Mouse (Mus musculus) granulocyte monocyte progenitor cell, adult 5-6 weeks (primary cell): Measurements from ENCODE around the gene Mroh7. TPM values are rescaled to one million over a fixed set of nuclear protein-coding genes. Genes with fewer than 3 reads are reported as not detected.

Experiments
- ATAC-seq: replicated peaks from 2 replicates; pipeline ENCODE4 v1.8.0; 2016; ENCODE audit warnings: mild to moderate bottlenecking, moderate TSS enrichment, inconsistent platforms; ENCODE audit not compliant: poor library complexity, severe bottlenecking
- total RNA-seq, 2 experiments: library from RNA; stranded (forward) in 1 of 2; stranded (reverse) in 1 of 2; fragments of 200-712, 200-1000 nt in 1 of 2; fragments of >200 nt in 1 of 2; fragmentation: Nextera tagmentation in 1 of 2; gene quantifications; 2 replicates each; pipeline ENCODE4 v1.2.3; 2014 to 2017

Gene Mroh7
- total RNA-seq, 2 experiments from 2014 or later = not detected

- ATAC-seq = no peak
Observed at GRCm38 (mm10) chr4:106700798-106701197, 29.9 kb downstream of the Mroh7 start.

DNA sequence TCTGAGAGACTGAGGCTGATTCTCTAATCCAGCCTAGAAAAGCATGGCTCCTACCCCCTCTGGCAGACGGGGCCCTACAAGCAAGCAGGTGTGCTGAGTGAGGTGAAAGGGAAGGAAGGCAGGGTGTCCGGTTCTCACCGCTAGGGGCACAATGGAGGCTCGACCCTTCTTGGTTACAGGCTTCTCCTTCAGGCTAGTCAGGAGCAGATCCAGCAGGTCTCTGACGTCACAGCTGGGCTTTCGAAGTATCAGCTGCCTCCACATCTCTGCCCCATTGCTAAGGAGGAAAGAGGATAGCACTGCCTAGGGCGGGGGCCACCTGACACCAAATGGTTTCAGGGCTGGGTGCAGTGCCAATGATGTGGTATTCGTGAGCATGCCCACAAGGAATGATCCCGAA lies 30.7 kb downstream of the Mroh7 start:
- peak; percentile 88 for ATAC-seq

- ATAC-seq = no peak
Observed at GRCm38 (mm10) chr4:106693841-106694430, 36.8 kb downstream of the Mroh7 start.

DNA sequence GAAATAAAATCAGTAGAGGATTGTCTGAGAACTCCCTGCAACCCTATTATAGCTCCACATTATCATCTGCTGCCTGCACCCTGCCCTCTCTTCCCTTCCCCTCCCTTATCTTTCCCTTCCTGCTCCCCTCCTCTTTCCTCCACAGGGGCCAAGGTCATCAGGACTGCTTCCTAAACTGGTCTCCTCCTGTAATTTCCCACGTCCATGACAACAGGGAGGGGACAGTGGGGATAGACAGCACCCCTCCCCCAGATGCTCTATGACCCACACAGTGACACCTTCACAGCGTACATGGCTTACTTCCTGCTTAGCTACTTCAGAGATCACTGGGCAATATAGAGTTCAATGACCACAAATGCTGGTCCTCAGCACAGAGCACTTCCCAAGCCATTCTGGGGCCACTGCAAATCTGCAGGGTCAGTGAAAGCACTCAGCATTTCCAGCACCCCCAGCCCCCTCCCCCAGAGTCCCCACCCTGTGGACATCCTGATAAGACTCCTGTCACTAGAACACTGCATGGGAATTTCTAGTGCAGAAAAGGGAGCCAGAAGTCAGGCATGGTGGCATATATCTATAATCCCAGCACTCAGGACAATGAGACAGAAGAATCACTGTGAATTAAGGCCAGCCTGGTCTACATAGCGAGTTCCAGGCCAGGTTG lies 42.0 kb downstream of the Mroh7 start:
- no peak for ATAC-seq

DNA sequence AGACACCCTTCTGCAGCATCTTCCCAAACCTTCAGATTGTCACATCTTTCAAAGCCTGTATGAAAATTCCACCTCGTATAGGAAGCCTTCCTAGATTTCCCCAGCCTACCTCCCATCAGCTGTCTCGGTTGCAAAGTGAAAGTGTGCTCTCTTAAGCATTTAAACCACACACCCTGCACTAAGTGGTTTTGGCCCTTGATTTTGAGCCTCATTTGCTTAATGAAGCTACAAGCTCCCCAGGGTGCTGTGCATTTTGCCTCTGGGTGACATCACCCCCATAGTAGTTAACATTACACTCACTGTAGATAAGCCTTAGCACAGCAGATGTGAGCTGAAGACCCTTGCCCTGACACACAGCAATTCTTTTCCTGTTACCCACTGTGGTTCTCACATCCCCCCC lies 49.8 kb downstream of the Mroh7 start:
- ATAC-seq = no peak

DNA sequence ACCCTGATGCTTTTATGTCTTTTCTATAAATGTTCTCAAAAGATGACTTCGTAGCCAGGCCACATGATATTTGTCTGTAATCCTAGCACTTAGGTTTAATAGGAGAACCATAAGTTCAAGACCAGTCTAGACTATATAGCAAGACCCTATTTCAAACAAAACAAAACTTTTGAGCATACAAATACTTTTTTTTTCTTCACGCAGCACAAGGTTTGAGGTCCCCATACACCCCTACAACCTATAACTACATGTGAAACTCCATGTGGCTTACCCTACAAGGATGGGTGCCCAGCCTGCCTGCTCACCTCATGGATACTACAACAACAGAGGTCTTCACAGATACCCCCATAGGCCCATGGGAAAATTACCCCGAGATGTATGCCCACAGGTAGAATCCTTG lies 51.6 kb downstream of the Mroh7 start:
- ATAC-seq = no peak

DNA sequence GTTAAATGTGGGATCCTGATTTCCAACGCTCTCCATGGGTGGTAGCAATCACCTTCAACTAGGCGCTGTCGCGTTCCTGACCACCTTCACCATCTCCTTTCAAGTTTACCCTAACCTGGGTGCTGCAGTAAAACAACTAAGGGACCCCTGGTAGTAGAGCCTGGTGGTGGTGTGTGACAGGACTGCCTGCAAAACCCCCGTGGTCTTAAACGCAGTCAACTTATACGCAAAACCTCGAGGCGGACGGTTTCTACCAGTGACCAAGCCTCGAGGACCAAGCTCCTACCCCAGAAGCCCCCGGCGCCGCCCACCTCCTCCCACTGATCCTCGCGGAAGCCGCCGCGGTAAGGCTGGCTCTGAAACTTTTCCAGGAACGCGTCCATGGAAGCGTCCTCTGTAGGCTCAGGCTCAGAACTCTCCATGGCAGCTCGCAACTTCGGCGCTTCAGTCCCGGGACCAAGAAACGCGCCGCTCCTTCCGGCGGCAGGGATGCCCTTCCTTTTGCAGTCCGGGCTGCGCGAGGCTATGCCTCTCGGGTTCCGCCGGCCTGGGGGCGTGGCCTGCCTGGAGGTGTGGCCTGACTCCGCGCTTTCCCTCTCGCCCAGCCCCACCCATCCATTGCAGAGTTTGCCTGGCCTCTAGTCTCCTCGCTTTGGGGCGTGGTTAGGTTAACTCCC lies 52.1 kb downstream of the Mroh7 start, which contains the start of gene Ttc4:
Ttc4 (minus strand) TSS at position 503 of the 677 bp plus-strand sequence.
- peak; percentile 99 for ATAC-seq

GRCm38 (mm10) chr4:106676749-106677148 lies 54.0 kb downstream of the Mroh7 start:
- ATAC-seq = no peak

DNA sequence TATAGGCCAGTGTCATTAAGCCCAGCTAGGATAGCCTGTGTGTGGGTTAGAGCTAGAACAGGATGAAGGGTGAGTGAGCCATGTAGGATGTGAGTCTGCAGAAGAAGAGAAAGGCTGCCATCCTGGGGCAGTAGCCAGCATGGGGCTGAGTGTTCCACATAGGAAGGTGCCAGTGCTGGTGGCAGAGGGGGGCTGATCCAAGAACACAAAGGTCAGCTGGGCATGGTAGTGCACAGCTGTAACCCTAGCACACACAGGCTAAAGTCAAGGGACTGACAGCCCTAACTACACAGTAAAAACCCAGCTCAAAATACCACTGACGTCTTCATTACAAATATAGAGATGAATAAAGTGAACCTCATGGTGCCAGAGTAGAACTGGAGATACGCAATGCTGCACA lies 64.2 kb downstream of the Mroh7 start:
- no peak for ATAC-seq

DNA sequence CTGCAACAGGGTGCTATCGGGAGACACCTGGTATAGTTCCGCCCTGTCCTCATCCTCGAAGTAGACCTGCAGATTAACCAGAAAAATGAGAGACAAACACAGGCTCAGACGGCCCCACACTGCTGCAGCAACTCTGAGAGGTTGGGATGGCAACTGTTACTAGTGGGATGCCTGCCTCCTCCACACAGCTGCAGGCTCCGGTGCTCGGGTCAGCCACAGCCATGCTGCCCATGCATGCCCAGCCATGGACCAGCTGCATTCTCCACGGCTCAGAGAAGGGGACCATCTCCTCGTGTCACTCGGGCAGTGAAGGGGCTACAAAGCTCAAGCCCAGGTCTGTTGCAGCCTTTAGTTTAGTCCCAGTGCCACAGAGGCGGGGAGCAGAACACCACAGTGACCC lies 65.1 kb downstream of the Mroh7 start:
- no peak for ATAC-seq

- no peak for ATAC-seq
Observed at GRCm38 (mm10) chr4:106665269-106665668, 65.5 kb downstream of the Mroh7 start.

- no peak for ATAC-seq
Observed at GRCm38 (mm10) chr4:106664697-106665096, 66.0 kb downstream of the Mroh7 start.

DNA sequence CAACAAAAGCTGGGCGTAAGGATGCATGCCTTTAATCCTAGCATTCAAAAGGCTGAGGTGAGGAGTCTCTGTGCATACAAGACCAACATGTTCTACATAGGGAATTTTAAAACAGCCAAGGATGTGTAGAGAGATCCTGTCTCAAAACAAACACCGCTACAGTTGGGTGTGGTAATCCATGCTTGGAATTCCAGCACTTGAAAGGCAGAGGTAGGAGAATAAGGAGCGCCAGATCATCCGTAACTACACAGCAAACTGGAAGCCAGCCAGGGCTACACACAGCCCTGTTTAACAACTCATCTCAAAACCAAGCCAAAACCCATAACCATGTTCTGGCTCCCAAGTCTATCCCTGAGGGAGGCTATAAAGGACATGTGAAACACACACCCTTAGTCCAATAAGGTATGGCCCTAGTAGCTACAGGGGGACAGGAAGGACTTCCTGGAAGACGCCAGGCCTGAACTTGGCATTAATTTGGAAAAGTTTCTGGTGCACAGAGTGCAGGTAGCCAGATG lies 66.7 kb downstream of the Mroh7 start:
- ATAC-seq = no peak

DNA sequence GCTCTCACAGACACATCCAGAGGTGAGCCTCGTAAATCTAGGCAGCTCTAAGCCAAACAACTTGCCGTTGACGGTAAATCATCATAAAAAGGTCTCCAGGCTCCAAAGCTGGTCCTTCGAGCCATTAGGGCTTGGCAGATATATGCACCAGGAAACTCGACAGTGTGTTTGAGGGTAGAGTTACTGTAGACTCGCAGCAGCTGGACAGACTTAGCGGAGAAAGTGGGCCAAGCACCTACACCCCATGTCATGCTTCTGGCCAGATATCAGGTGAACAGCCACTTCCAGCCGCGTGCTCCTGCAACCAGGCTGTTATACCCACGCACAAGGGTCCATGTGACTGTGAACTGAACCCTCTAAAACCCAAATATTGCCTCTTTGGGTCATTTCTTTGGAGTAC lies 75.0 kb downstream of the Mroh7 start:
- ATAC-seq = no peak

- ATAC-seq = no peak
Observed at GRCm38 (mm10) chr4:106653051-106653450, 77.7 kb downstream of the Mroh7 start.

DNA sequence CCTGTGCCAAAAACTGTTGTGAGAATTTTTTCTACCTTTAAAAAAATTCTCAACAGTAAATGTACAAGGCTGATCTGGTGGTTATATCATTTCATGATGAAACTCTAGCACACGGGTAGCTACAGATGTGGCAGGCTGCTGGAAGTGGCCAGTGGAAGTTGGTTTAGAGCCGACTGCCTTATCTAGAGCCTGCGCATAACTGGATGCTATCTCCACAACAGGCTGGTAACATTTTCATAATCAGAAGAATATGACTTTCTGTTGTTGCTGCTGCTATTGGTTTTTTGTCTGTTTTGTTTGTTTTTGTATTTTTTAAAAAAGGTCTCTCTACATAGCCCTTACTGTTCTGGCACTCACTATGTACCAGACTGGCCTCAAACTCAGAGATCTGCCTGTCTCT lies 78.2 kb downstream of the Mroh7 start:
- no peak for ATAC-seq

DNA sequence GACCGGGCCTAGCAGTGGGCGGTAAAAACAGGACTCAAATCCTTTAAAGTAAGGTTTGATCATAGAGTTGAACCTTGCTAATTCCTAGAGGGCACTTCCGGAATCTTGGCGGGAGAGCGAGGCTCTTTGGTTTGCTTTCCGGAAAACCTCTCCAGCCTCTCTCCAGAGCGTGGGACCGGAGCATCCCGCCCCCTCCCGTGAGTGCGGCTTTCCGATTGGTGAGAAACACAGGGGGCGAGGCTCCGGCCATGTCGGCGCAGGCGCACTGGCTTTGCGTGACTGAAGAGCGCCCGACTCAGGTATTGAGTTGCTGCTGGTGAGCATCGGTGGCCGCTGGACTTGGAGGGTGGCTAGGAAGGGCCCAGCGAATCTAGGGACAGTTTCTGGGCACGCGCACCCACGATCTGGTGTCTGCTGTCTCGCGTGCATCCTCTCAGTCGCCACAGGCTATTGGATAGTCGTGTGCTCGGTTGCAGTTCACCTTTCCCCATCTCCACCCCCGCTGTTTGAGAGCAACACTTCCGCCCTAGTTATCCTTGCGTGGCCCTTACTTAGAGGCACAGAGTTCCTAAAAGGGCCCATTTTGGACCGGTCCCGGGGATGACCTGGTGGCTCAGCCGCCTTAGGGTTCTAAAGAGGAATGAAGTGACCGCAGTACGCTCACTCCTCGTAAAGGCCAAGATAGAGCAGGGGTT lies 79.7 kb downstream of the Mroh7 start, which contains the start of gene Pars2:
Pars2 (plus strand) TSS at position 237 of the 695 bp plus-strand sequence.
- ATAC-seq = peak; percentile 98

DNA sequence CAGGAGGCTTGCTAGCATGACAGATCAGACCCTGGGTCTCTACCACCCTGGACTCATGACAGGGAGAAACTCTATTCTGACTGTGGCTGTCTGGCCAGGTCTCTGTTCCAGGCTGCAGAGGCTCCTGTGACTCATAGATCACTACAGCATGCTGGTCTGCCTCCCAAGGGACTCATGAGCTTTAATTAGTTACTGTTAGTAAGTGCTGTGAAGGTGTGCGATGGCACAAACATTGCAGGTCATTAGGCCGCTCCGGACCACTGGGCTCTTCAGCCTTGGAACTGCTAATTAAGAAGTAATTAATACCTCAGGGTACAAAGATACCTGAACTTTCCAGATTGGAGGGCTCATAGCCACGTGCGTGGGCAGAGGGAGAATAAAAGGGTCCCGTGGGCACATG lies 83.6 kb downstream of the Mroh7 start:
- no peak for ATAC-seq

DNA sequence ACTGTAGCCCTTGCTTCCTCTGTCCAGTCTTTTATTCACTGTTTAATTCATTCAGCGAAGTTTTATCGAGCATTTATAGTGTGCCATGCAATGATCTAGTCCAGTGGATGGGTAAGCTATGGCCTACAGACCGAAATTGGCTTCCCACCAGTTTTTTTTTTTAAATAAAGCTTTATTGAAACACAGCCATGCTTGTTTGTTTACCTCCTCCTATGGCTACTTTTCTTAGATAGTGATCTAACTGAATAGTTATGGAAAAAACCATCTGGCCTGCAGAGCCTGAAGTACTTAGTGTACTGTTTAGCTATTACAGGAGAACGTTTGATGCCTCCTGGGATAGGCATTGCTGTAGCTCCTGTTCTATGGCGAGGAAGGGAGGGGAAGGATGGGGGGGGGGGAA lies 84.9 kb downstream of the Mroh7 start:
- ATAC-seq = no peak

DNA sequence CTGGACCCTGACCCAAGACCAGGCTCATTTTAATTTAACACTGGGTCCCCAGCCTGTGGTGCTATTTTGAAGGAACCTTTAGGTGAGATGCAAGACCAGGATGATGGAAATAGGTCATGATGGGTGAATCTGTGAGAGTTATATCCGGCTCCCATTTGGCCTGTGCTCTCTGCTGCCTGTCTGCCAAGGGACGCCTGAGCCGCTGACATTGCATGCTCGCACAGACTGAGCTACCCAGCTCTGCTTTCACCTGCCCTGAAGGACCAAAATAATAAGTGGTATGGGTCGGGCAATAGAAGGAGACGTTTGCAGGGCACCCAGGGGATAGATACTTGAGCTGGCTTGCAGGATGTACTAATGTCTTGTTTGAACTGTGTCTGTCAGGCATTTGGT lies 86.5 kb downstream of the Mroh7 start:
- no peak for ATAC-seq
